Mouse (Mus musculus): ENCODE results near the gene Pank3.
A peak's percentile ranks its signal among the peaks of the same experiment; 100 is the strongest.
"Not testable (repeated sequence)": the region's sequence is repeated elsewhere in the genome, so short reads cannot be mapped to it uniquely, and the experiment has no call there.

Gene Pank3

GRCm38 (mm10) chr11:35780336-35780735 is 11.1 kb downstream of the Pank3 start:
- no peak for DNase-seq

- DNase-seq = no peak
These were observed 13.2 kb downstream of the Pank3 start for GRCm38 (mm10) chr11:35782444-35782843.

GRCm38 (mm10) chr11:35783038-35783437 is 13.8 kb downstream of the Pank3 start:
- no peak for DNase-seq

- no peak for DNase-seq
These were observed 14.7 kb downstream of the Pank3 start for GRCm38 (mm10) chr11:35784002-35784401.

- no peak for DNase-seq
These were observed 15.3 kb downstream of the Pank3 start for GRCm38 (mm10) chr11:35784537-35784936.

- DNase-seq = no peak
These were observed 19.2 kb downstream of the Pank3 start for GRCm38 (mm10) chr11:35788443-35788842.

- DNase-seq = not testable (repeated sequence)
These were observed 23.5 kb downstream of the Pank3 start for GRCm38 (mm10) chr11:35792800-35793199.

- DNase-seq = no peak
These were observed 28.6 kb downstream of the Pank3 start for GRCm38 (mm10) chr11:35797751-35798494.

- peak; percentile 13 for DNase-seq
These were observed 29.2 kb downstream of the Pank3 start for GRCm38 (mm10) chr11:35798495-35798820.

GRCm38 (mm10) chr11:35798874-35799273 is 29.6 kb downstream of the Pank3 start, which contains the start of gene Fbll1:
Gene Fbll1, minus strand, starts transcription at chr11:35798884.
- DNase-seq = no peak

- no peak for DNase-seq
These were observed 32.0 kb downstream of the Pank3 start for GRCm38 (mm10) chr11:35801332-35801731.

GRCm38 (mm10) chr11:35811458-35811857 is 42.2 kb downstream of the Pank3 start:
- no peak for DNase-seq

GRCm38 (mm10) chr11:35816316-35816715 is 47.0 kb downstream of the Pank3 start:
- DNase-seq = no peak

GRCm38 (mm10) chr11:35827714-35828113 is 58.4 kb downstream of the Pank3 start:
- DNase-seq = no peak

GRCm38 (mm10) chr11:35832139-35832538 is 62.9 kb downstream of the Pank3 start:
- no peak for DNase-seq

GRCm38 (mm10) chr11:35833270-35833669 is 64.0 kb downstream of the Pank3 start:
- no peak for DNase-seq

- DNase-seq = peak; percentile 93
These were observed 64.9 kb downstream of the Pank3 start, which contains the start of gene Rars for GRCm38 (mm10) chr11:35834022-35834760. Gene Rars, minus strand, starts transcription at chr11:35834506.

GRCm38 (mm10) chr11:35837156-35838126 is 68.2 kb downstream of the Pank3 start:
- no peak for DNase-seq

- DNase-seq = peak; percentile 80
These were observed 69.4 kb downstream of the Pank3 start for GRCm38 (mm10) chr11:35838345-35839338.

GRCm38 (mm10) chr11:35840282-35840681 is 71.0 kb downstream of the Pank3 start:
- no peak for DNase-seq

GRCm38 (mm10) chr11:35840806-35841205 is 71.5 kb downstream of the Pank3 start:
- not testable (repeated sequence) for DNase-seq
